Mouse (Mus musculus): ENCODE results near the gene Abi3bp.

Gene Abi3bp

GRCm38 (mm10) chr16:56696448-56696847, 218.8 kb downstream of the Abi3bp start:
- no peak for DNase-seq

- no peak for DNase-seq
These were observed 223.2 kb downstream of the Abi3bp start for GRCm38 (mm10) chr16:56700898-56701297.

- no peak for DNase-seq
These were observed 228.1 kb downstream of the Abi3bp start for GRCm38 (mm10) chr16:56705731-56706130.

DNA sequence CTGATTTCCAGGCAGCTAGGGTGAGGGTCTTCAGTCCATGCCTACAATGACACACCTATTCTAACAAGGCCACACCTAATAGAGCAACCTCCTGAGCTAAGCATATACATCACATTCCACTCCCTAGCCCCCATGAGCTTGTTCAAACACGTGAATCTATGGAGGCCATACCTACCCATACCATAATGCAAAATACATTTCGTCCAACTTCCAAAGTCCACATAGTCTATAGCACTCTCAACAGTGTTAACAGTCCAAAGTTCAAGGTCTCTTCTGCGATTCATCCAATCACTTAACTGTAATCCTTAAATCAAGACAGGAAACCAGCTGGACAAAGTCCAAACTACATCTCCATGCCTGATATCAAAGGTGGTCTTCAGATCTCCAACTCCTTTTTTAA, 232.4 kb downstream of the Abi3bp start:
- DNase-seq: no peak

GRCm38 (mm10) chr16:56715608-56716007, 237.9 kb downstream of the Abi3bp start:
- DNase-seq: no peak

DNA sequence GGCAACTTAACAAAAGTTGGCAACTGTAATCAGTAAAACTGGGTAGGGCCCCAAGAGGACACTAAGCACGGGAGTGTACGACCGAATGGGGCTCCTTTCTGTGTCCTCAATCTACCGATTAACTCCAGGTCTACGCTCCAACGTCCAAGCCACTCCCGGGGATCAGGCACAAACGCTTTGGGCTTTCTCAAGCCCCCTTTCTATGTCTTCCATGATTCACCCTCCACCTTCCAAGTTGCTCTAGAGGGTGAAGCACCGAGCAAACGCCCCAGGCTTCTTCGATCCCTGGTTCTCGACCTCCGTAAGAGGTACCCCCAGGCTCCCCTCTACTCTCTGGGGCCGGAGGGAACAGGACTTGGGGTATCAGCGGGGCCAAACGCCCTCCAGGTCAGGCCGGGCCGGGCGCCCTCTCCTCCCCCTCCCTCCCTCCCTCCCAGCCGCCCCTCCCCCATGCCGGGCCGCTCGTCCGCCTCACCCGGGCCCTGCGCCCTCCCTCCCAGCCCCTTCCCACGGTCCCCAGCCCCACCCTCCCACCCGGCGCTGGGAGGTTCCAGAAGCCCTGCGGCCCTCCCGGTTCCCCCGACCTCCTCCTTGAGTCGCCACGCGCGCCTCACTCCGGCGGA, 239.0 kb downstream of the Abi3bp start:
- DNase-seq: peak; percentile 37

DNA sequence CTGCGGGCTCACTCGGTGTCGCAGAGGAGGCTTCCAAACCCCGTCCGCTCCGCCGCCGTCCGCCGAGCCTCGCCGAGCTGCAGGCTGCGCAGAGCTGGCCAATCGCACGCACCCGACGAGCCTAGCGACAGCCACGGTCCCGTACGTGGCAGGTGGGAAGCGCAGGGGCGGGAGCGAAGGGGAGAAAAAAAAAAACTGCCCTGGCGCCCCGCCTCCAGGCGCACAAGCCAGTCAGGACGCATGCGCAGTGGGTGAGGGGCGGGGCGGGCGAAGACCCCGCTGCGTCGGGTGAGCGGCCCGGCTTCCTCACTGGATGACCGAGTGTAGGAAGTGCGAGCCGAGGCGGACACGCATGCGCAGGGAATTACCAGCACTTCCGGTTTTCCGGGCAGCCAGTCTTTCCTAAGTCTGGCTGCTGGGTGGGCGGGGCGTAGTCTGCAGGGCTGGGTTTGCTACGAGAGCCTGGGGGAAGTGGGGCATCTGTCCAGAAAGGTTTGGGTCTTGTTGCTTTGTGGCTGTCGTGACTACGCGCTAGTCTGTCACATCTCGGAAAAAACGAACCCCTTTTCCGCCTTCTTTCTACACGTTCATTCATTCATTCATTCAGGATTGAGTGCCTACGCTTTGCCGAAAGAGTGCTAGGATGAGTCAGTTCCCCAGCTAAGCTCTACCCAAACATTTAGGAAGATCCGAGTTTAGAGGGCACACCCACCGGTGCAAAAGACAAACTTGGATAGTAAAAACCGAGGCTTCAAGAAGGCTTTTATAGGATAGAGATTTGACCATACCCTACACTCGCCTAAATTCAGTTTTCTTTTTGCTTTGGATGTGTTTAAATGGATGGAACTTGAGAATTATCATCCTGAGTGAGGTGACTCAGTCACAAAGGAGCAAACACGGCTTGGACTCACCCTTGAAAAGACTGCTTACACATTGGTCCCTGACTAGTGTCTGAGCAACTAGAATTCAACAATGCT, 239.8 kb downstream of the Abi3bp start, which contains the start of gene Tfg:
Gene Tfg, minus strand, starts transcription at position 227 of the 977 bp plus-strand sequence.
- DNase-seq: peak; percentile 98

DNA sequence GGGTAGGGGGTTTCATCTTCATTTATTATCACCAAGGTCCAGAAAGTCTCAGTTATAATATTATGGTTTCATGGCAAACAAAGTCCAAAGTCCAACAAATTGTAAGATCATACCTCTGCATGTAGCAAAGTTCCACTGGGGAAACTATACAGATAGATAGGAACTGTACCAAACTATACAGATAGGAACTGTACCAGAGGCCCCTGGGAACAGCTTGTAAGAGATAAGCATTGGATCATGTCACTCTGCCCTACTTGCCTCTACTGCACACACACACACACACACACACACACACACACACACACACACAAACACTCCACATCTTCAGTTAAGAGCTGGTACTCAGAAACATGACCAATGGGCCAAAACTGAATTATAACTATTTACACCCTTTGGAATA, 241.4 kb downstream of the Abi3bp start:
- DNase-seq: no peak

DNA sequence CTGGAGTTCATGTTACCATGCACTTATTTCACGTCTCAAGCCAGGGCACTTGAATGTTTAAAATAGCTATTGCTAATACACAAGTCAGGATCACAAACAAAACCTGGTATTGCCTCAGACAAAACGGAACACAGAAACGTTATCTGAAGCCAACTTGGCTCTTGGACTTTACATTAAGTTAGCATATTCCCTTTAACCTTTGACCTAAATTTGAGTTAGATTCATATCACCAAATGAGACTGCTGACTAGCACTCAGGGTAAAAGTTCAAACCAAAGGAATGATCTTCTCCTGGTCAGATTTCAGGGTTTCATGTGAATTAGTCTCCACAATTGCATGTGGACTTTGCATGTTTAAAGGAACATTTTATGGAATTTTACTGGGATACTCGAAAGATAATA, 244.7 kb downstream of the Abi3bp start:
- DNase-seq: no peak

GRCm38 (mm10) chr16:56724927-56725326, 247.2 kb downstream of the Abi3bp start:
- no peak for DNase-seq

GRCm38 (mm10) chr16:56729060-56729459, 251.4 kb downstream of the Abi3bp start:
- no peak for DNase-seq
